Mouse (Mus musculus) heart, adult 11 months (tissue): Measurements from ENCODE around the gene Morf4l1.

ENCODE experiments used
- DNase-seq: peaks from one replicate; pipeline ENCODE4 v3.0.0; 2022

Gene Morf4l1

GRCm38 (mm10) chr9:90059828-90060573 is 54.6 kb downstream of the Morf4l1 start:
- DNase-seq = no peak

- no peak for DNase-seq
Observed at GRCm38 (mm10) chr9:90056716-90057115, 57.9 kb downstream of the Morf4l1 start.

- DNase-seq = no peak
Observed at GRCm38 (mm10) chr9:90055911-90056310, 58.7 kb downstream of the Morf4l1 start.

- no peak for DNase-seq
Observed at GRCm38 (mm10) chr9:90055409-90055808, 59.2 kb downstream of the Morf4l1 start.

GRCm38 (mm10) chr9:90054371-90055145 is 60.0 kb downstream of the Morf4l1 start:
- DNase-seq = peak; percentile 99

- no peak for DNase-seq
Observed at GRCm38 (mm10) chr9:90053852-90054251, 60.7 kb downstream of the Morf4l1 start, which contains the start of gene Ctsh. Ctsh (plus strand) TSS chr9:90054152.

GRCm38 (mm10) chr9:90047937-90048627 is 66.5 kb downstream of the Morf4l1 start:
- DNase-seq = peak; percentile 95

- no peak for DNase-seq
Observed at GRCm38 (mm10) chr9:90045191-90045590, 69.4 kb downstream of the Morf4l1 start.

- peak; percentile 89 for DNase-seq
Observed at GRCm38 (mm10) chr9:90042906-90043305, 71.7 kb downstream of the Morf4l1 start.
